Mouse (Mus musculus) brain, embryonic 14.5 days (tissue): ENCODE measurements around the gene Egfem1.

Experiments
- CTCF ChIP-seq: fragments of 200-500 bp; IDR thresholded peaks from 2 replicates; pipeline ENCODE4 v1.5.1; 2012; ENCODE audit warnings: inconsistent platforms, mild to moderate bottlenecking, moderate library complexity, borderline replicate concordance; ENCODE audit not compliant: insufficient read depth, insufficient read length; ENCODE audit errors: extremely low read depth
- POLR2A ChIP-seq: fragments of 200-500 bp; IDR thresholded peaks from 2 replicates; pipeline ENCODE4 v1.6.1; 2012; ENCODE audit warnings: mild to moderate bottlenecking, inconsistent platforms, borderline replicate concordance; ENCODE audit not compliant: poor library complexity, insufficient read depth, insufficient read length, severe bottlenecking; ENCODE audit errors: extremely low read depth

GRCm38 (mm10) chr3:29293230-29293629 lies 211.4 kb downstream of the Egfem1 start:
- TF ChIP-seq CTCF (no peak), POLR2A (no peak)
